Mouse (Mus musculus): ENCODE measurements around the gene Chmp4b. TPM values are rescaled to one million over a fixed set of nuclear protein-coding genes. Genes with fewer than 3 reads are reported as not detected.

The Chmp4b gene
- polyA plus RNA-seq, 1 experiment = 116 TPM

GRCm38 (mm10) chr2:154718855-154719556 lies 67.5 kb downstream of the Chmp4b start:
- H3K27ac ChIP-seq (ENCODE audit: insufficient read depth, low read length) = no peak overlapping the region
- H3K9me3 ChIP-seq (replicated peaks; ENCODE audit: control insufficient read depth, insufficient read depth, low read length, poor library complexity, severe bottlenecking) = no peaks in the 10 kb centered on the region
- H3K27me3 ChIP-seq (ENCODE audit: control insufficient read depth, insufficient read depth, low read length, poor library complexity, severe bottlenecking) = no peaks in the 10 kb centered on the region
- H3K36me3 ChIP-seq (ENCODE audit: control insufficient read depth, insufficient read depth, low read length, poor library complexity, severe bottlenecking) = no peaks in the 10 kb centered on the region
- no peak overlapping the region for H3K4me3 ChIP-seq (ENCODE audit: low read depth, low read length)
- H3K4me1 ChIP-seq (ENCODE audit: control insufficient read depth, insufficient read depth, low read length) = peaks cover 2% of the 10 kb centered on the region
- no peak overlapping the region for H3K9ac ChIP-seq (ENCODE audit: low read depth, poor library complexity, severe bottlenecking)
- no peak for TF ChIP-seq CTCF (IDR thresholded peaks at IDR 0.05; ENCODE audit: low read depth, low read length)
- no peak for TF ChIP-seq EP300 (IDR thresholded peaks at IDR 0.05; ENCODE audit: insufficient read depth, low read depth, low read length)
- TF ChIP-seq POLR2A (IDR thresholded peaks at IDR 0.05; ENCODE audit: insufficient read depth, low read length) = no peak

GRCm38 (mm10) chr2:154720315-154720714 lies 68.8 kb downstream of the Chmp4b start:
- Histone ChIP-seq H3K36me3 (ENCODE audit: control insufficient read depth, insufficient read depth, low read length, poor library complexity, severe bottlenecking) (no peaks in the 10 kb centered on the region), H3K4me3 (ENCODE audit: low read depth, low read length) (no peak overlapping the region), H3K9me3 (replicated peaks; ENCODE audit: control insufficient read depth, insufficient read depth, low read length, poor library complexity, severe bottlenecking) (no peaks in the 10 kb centered on the region), H3K4me1 (ENCODE audit: control insufficient read depth, insufficient read depth, low read length) (peaks cover 2% of the 10 kb centered on the region), H3K27me3 (ENCODE audit: control insufficient read depth, insufficient read depth, low read length, poor library complexity, severe bottlenecking) (no peaks in the 10 kb centered on the region), H3K27ac (ENCODE audit: insufficient read depth, low read length) (no peak overlapping the region), H3K9ac (ENCODE audit: low read depth, poor library complexity, severe bottlenecking) (no peak overlapping the region)
- TF ChIP-seq POLR2A (IDR thresholded peaks at IDR 0.05; ENCODE audit: insufficient read depth, low read length) (no peak), CTCF (IDR thresholded peaks at IDR 0.05; ENCODE audit: low read depth, low read length) (no peak), EP300 (IDR thresholded peaks at IDR 0.05; ENCODE audit: insufficient read depth, low read depth, low read length) (no peak)

GRCm38 (mm10) chr2:154723473-154723872 lies 72.0 kb downstream of the Chmp4b start:
- Histone ChIP-seq H3K9me3 (replicated peaks; ENCODE audit: control insufficient read depth, insufficient read depth, low read length, poor library complexity, severe bottlenecking) (no peaks in the 10 kb centered on the region), H3K27me3 (ENCODE audit: control insufficient read depth, insufficient read depth, low read length, poor library complexity, severe bottlenecking) (no peaks in the 10 kb centered on the region), H3K36me3 (ENCODE audit: control insufficient read depth, insufficient read depth, low read length, poor library complexity, severe bottlenecking) (no peaks in the 10 kb centered on the region), H3K4me3 (ENCODE audit: low read depth, low read length) (no peak overlapping the region), H3K4me1 (ENCODE audit: control insufficient read depth, insufficient read depth, low read length) (peaks cover 2% of the 10 kb centered on the region), H3K27ac (ENCODE audit: insufficient read depth, low read length) (no peak overlapping the region), H3K9ac (ENCODE audit: low read depth, poor library complexity, severe bottlenecking) (no peak overlapping the region)
- no peak for TF ChIP-seq EP300 (IDR thresholded peaks at IDR 0.05; ENCODE audit: insufficient read depth, low read depth, low read length)
- TF ChIP-seq POLR2A (IDR thresholded peaks at IDR 0.05; ENCODE audit: insufficient read depth, low read length) = no peak
- TF ChIP-seq CTCF (IDR thresholded peaks at IDR 0.05; ENCODE audit: low read depth, low read length) = no peak

- Histone ChIP-seq H3K36me3 (ENCODE audit: control insufficient read depth, insufficient read depth, low read length, poor library complexity, severe bottlenecking) (no peaks in the 10 kb centered on the region), H3K9me3 (replicated peaks; ENCODE audit: control insufficient read depth, insufficient read depth, low read length, poor library complexity, severe bottlenecking) (no peaks in the 10 kb centered on the region), H3K4me3 (ENCODE audit: low read depth, low read length) (no peak overlapping the region), H3K27me3 (ENCODE audit: control insufficient read depth, insufficient read depth, low read length, poor library complexity, severe bottlenecking) (no peaks in the 10 kb centered on the region), H3K9ac (ENCODE audit: low read depth, poor library complexity, severe bottlenecking) (no peak overlapping the region), H3K4me1 (ENCODE audit: control insufficient read depth, insufficient read depth, low read length) (no peaks in the 10 kb centered on the region), H3K27ac (ENCODE audit: insufficient read depth, low read length) (no peak overlapping the region)
- TF ChIP-seq EP300 (IDR thresholded peaks at IDR 0.05; ENCODE audit: insufficient read depth, low read depth, low read length) (no peak), CTCF (IDR thresholded peaks at IDR 0.05; ENCODE audit: low read depth, low read length) (no peak), POLR2A (IDR thresholded peaks at IDR 0.05; ENCODE audit: insufficient read depth, low read length) (no peak)
These were observed 78.2 kb downstream of the Chmp4b start for GRCm38 (mm10) chr2:154729737-154730136.

GRCm38 (mm10) chr2:154730841-154731240 lies 79.3 kb downstream of the Chmp4b start:
- no peak overlapping the region for H3K4me3 ChIP-seq (ENCODE audit: low read depth, low read length)
- no peaks in the 10 kb centered on the region for H3K27me3 ChIP-seq (ENCODE audit: control insufficient read depth, insufficient read depth, low read length, poor library complexity, severe bottlenecking)
- H3K27ac ChIP-seq (ENCODE audit: insufficient read depth, low read length) = no peak overlapping the region
- TF ChIP-seq POLR2A (IDR thresholded peaks at IDR 0.05; ENCODE audit: insufficient read depth, low read length) (no peak), CTCF (IDR thresholded peaks at IDR 0.05; ENCODE audit: low read depth, low read length) (no peak), EP300 (IDR thresholded peaks at IDR 0.05; ENCODE audit: insufficient read depth, low read depth, low read length) (no peak)
- no peaks in the 10 kb centered on the region for H3K36me3 ChIP-seq (ENCODE audit: control insufficient read depth, insufficient read depth, low read length, poor library complexity, severe bottlenecking)
- H3K4me1 ChIP-seq (ENCODE audit: control insufficient read depth, insufficient read depth, low read length) = no peaks in the 10 kb centered on the region
- H3K9me3 ChIP-seq (replicated peaks; ENCODE audit: control insufficient read depth, insufficient read depth, low read length, poor library complexity, severe bottlenecking) = no peaks in the 10 kb centered on the region
- H3K9ac ChIP-seq (ENCODE audit: low read depth, poor library complexity, severe bottlenecking) = no peak overlapping the region

GRCm38 (mm10) chr2:154731916-154732315 lies 80.4 kb downstream of the Chmp4b start:
- Histone ChIP-seq H3K27me3 (ENCODE audit: control insufficient read depth, insufficient read depth, low read length, poor library complexity, severe bottlenecking) (no peaks in the 10 kb centered on the region), H3K9me3 (replicated peaks; ENCODE audit: control insufficient read depth, insufficient read depth, low read length, poor library complexity, severe bottlenecking) (no peaks in the 10 kb centered on the region), H3K36me3 (ENCODE audit: control insufficient read depth, insufficient read depth, low read length, poor library complexity, severe bottlenecking) (no peaks in the 10 kb centered on the region), H3K9ac (ENCODE audit: low read depth, poor library complexity, severe bottlenecking) (no peak overlapping the region), H3K4me1 (ENCODE audit: control insufficient read depth, insufficient read depth, low read length) (no peaks in the 10 kb centered on the region), H3K4me3 (ENCODE audit: low read depth, low read length) (no peak overlapping the region), H3K27ac (ENCODE audit: insufficient read depth, low read length) (no peak overlapping the region)
- TF ChIP-seq CTCF (IDR thresholded peaks at IDR 0.05; ENCODE audit: low read depth, low read length) = no peak
